Mouse (Mus musculus): Measurements from ENCODE around the gene Tmem107. TPM values are rescaled to one million over a fixed set of nuclear protein-coding genes. Genes with fewer than 3 reads are reported as not detected.

The Tmem107 gene
- total RNA-seq, 2 experiments from 2014 or later, result 13.2 to 13.8 TPM

- DNase-seq, result no peak
Measured at GRCm38 (mm10) chr11:69106842-69107241, 36.2 kb downstream of the Tmem107 start.

- no peak for DNase-seq
Measured at GRCm38 (mm10) chr11:69107676-69108075, 37.1 kb downstream of the Tmem107 start.

- DNase-seq, result no peak
Measured at GRCm38 (mm10) chr11:69108223-69108622, 37.6 kb downstream of the Tmem107 start.

GRCm38 (mm10) chr11:69109032-69109900, 38.7 kb downstream of the Tmem107 start:
- DNase-seq, result no peak

- DNase-seq, result peak; percentile 97
Measured at GRCm38 (mm10) chr11:69110319-69111046, 39.9 kb downstream of the Tmem107 start.

GRCm38 (mm10) chr11:69111051-69111810, 40.6 kb downstream of the Tmem107 start:
- no peak for DNase-seq

- no peak for DNase-seq
Measured at GRCm38 (mm10) chr11:69111865-69112264, 41.3 kb downstream of the Tmem107 start.

- no peak for DNase-seq
Measured at GRCm38 (mm10) chr11:69114018-69114417, 43.4 kb downstream of the Tmem107 start.

GRCm38 (mm10) chr11:69114621-69115020, 44.0 kb downstream of the Tmem107 start:
- no peak for DNase-seq

- no peak for DNase-seq
Measured at GRCm38 (mm10) chr11:69116843-69117242, 46.2 kb downstream of the Tmem107 start.

- peak; percentile 74 for DNase-seq
Measured at GRCm38 (mm10) chr11:69117737-69118695, 47.4 kb downstream of the Tmem107 start.

- DNase-seq, result peak; percentile 93
Measured at GRCm38 (mm10) chr11:69118765-69119164, 48.2 kb downstream of the Tmem107 start.

- no peak for DNase-seq
Measured at GRCm38 (mm10) chr11:69119446-69120155, 49.0 kb downstream of the Tmem107 start.

GRCm38 (mm10) chr11:69120221-69121000, 49.8 kb downstream of the Tmem107 start, which contains the start of gene Hes7:
Gene Hes7 (plus strand): TSS chr11:69120404.
- peak; percentile 33 for DNase-seq

GRCm38 (mm10) chr11:69121001-69121740, 50.6 kb downstream of the Tmem107 start:
- DNase-seq, result peak; percentile 61

GRCm38 (mm10) chr11:69121741-69122335, 51.2 kb downstream of the Tmem107 start:
- DNase-seq, result no peak

GRCm38 (mm10) chr11:69122336-69122951, 51.8 kb downstream of the Tmem107 start, which contains the start of gene 9130213A22Rik:
Gene 9130213A22Rik (minus strand): TSS chr11:69122589.
- DNase-seq, result peak; percentile 92

Data from adrenal gland, postnatal 10 days (tissue).